14 mouse cellular contexts compared by ENCODE assay signal in the genomic region with DNA sequence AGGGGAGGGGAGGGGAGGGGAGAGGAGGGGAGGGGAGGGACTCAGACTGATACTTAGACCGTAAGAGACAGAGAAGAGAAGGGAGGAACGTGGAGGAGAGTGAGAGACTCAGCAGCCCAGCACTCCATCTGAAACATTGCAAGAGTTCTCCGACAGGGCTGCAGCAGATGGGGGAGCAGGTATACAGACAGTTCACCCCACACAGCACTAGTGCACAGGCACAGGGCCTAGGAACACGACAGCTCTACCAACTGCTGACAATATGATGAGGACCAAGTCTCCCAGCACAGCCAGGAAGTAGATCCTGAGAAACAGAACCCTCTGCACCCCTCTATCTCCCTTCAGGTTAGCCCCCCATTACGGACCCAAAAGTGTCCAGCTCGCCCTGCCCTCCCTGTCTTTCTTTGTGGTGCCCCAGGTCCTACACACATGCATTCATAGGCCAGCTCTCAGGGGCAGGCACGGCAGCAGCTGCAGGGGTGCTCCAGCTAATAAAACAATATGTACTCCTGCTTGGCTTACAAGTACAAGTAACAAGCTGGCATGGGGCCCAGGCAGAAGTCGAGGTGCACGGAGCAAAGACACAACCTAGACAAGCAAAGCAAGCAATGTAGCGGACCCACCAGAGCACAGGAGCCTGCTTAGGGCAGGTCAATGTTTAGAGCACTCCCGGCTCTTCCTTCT. TPM values are rescaled to one million over a fixed set of nuclear protein-coding genes. Genes with fewer than 3 reads are reported as not detected.
DNase-seq lines count a peak whose midpoint lies in the region; ATAC-seq and TF ChIP-seq lines count a peak whose summit lies in the region.
"Had no signal": no experiment of that assay in that cellular context is flagged by ENCODE, and none has a peak within 500 bp of the region (broad histone marks: within the 10 kb centered on the region; RNA-seq: fewer than 3 reads in every experiment).

No protein-coding gene starts in this region.

- no peak overlapping the region for H3K4me2 ChIP-seq in intestine, embryonic 15.5 days (replicated peaks)
- H3K4me2 ChIP-seq in intestine, postnatal 0 days (replicated peaks; ENCODE audit: low read depth): no peak overlapping the region
- H3K4me2 ChIP-seq in midbrain, postnatal 0 days (ENCODE audit: low read depth, low read length, poor library complexity, severe bottlenecking): no peak overlapping the region
- no peak overlapping the region for H3K4me2 ChIP-seq in midbrain, embryonic 15.5 days
- no peak overlapping the region for H3K4me2 ChIP-seq in intestine, embryonic 16.5 days (ENCODE audit: low read depth, low read length)
- H3K4me2 ChIP-seq: embryonic facial prominence, embryonic 12.5 days had no signal

- no peak overlapping the region for H3K9ac ChIP-seq in intestine, embryonic 15.5 days
- no peak overlapping the region for H3K9ac ChIP-seq in intestine, postnatal 0 days (ENCODE audit: low read depth, low read length)
- H3K9ac ChIP-seq in midbrain, postnatal 0 days (replicated peaks; ENCODE audit: low read length, poor library complexity, severe bottlenecking): peak overlapping the region; percentile 13; the same call in 1 of the 2 replicates
- H3K9ac ChIP-seq in midbrain, embryonic 15.5 days: no peak overlapping the region
- no peak overlapping the region for H3K9ac ChIP-seq in intestine, embryonic 16.5 days (ENCODE audit: low read depth, low read length)
- H3K9ac ChIP-seq: embryonic facial prominence, embryonic 12.5 days had no signal

- H3K9me3 ChIP-seq in intestine, embryonic 15.5 days: no peaks in the 10 kb centered on the region
- no peaks in the 10 kb centered on the region for H3K9me3 ChIP-seq in intestine, postnatal 0 days (ENCODE audit: control insufficient read depth)
- no peaks in the 10 kb centered on the region for H3K9me3 ChIP-seq in midbrain, postnatal 0 days (ENCODE audit: low read length)
- H3K9me3 ChIP-seq in midbrain, embryonic 15.5 days: no peaks in the 10 kb centered on the region
- H3K9me3 ChIP-seq in intestine, embryonic 16.5 days (ENCODE audit: control insufficient read depth, low read length): no peaks in the 10 kb centered on the region
- H3K9me3 ChIP-seq: embryonic facial prominence, embryonic 12.5 days had no signal

- H3K27me3 ChIP-seq in intestine, embryonic 15.5 days (replicated peaks): no peaks in the 10 kb centered on the region
- H3K27me3 ChIP-seq in intestine, postnatal 0 days (replicated peaks; ENCODE audit: control insufficient read depth, insufficient read depth, low read length): no peaks in the 10 kb centered on the region
- H3K27me3 ChIP-seq in midbrain, postnatal 0 days (ENCODE audit: insufficient read depth, low read length): no peaks in the 10 kb centered on the region
- no peaks in the 10 kb centered on the region for H3K27me3 ChIP-seq in midbrain, embryonic 15.5 days (replicated peaks)
- H3K27me3 ChIP-seq in intestine, embryonic 16.5 days (replicated peaks; ENCODE audit: control insufficient read depth, insufficient read depth, low read length): no peaks in the 10 kb centered on the region
- H3K27me3 ChIP-seq: embryonic facial prominence, embryonic 12.5 days had no signal

- TF ChIP-seq CTCF in intestine, postnatal 0 days (IDR thresholded peaks at IDR 0.05; ENCODE audit: low read depth): no peak
- no peak for TF ChIP-seq CTCF in midbrain, postnatal 0 days (IDR thresholded peaks at IDR 0.05)

- DNase-seq in midbrain, postnatal 0 days (ENCODE audit: low spot score): no peak
- no peak for DNase-seq in thymus, adult 18-20 months
- DNase-seq in urinary bladder, postnatal 10 days (ENCODE audit: low spot score): no peak
- DNase-seq: cerebellum, postnatal 10 days; right cerebral cortex, postnatal 14 days; thymus, postnatal 14 days had no signal

- H3K27ac ChIP-seq in intestine, embryonic 15.5 days: no peak overlapping the region
- no peak overlapping the region for H3K27ac ChIP-seq in intestine, postnatal 0 days (ENCODE audit: low read depth, low read length)
- H3K27ac ChIP-seq in midbrain, postnatal 0 days (ENCODE audit: low read depth, low read length): no peak overlapping the region
- H3K27ac ChIP-seq in midbrain, embryonic 15.5 days: no peak overlapping the region
- no peak overlapping the region for H3K27ac ChIP-seq in intestine, embryonic 16.5 days (ENCODE audit: low read length)

- H3K36me3 ChIP-seq in intestine, embryonic 15.5 days: no peaks in the 10 kb centered on the region
- no peaks in the 10 kb centered on the region for H3K36me3 ChIP-seq in intestine, postnatal 0 days (ENCODE audit: control insufficient read depth, insufficient read depth)
- no peaks in the 10 kb centered on the region for H3K36me3 ChIP-seq in midbrain, postnatal 0 days (ENCODE audit: insufficient read depth, low read length)
- no peaks in the 10 kb centered on the region for H3K36me3 ChIP-seq in midbrain, embryonic 15.5 days (replicated peaks)
- H3K36me3 ChIP-seq in intestine, embryonic 16.5 days (ENCODE audit: control insufficient read depth, insufficient read depth, low read length): no peaks in the 10 kb centered on the region
- H3K36me3 ChIP-seq: embryonic facial prominence, embryonic 12.5 days had no signal

- ATAC-seq in intestine, embryonic 15.5 days: peak; percentile 23; the same call in 1 of the 2 replicates
- no peak; the same call in 1 of the 2 replicates for ATAC-seq in intestine, postnatal 0 days
- no peak for ATAC-seq in midbrain, postnatal 0 days (ENCODE audit: low FRiP score)
- no peak for ATAC-seq in midbrain, embryonic 15.5 days (replicated peaks)
- ATAC-seq in intestine, embryonic 16.5 days: peak; percentile 19

- peaks cover 23% of the 10 kb centered on the region for H3K4me1 ChIP-seq in intestine, embryonic 15.5 days (replicated peaks)
- 0 out of 2 replicates have a peak, but pooled peaks cover 3% of the 10 kb centered on the region for H3K4me1 ChIP-seq in intestine, postnatal 0 days (replicated peaks; ENCODE audit: control insufficient read depth, insufficient read depth, low read length)
- H3K4me1 ChIP-seq in midbrain, postnatal 0 days (ENCODE audit: insufficient read depth, low read length): peaks cover 24% of the 10 kb centered on the region
- H3K4me1 ChIP-seq in midbrain, embryonic 15.5 days: peaks cover 60% of the 10 kb centered on the region
- H3K4me1 ChIP-seq in intestine, embryonic 16.5 days (ENCODE audit: control insufficient read depth, insufficient read depth, low read length): peaks cover 43% of the 10 kb centered on the region

- H3K4me3 ChIP-seq in intestine, embryonic 15.5 days (replicated peaks): no peak overlapping the region
- no peak overlapping the region for H3K4me3 ChIP-seq in intestine, postnatal 0 days (ENCODE audit: low read depth, low read length)
- H3K4me3 ChIP-seq in midbrain, postnatal 0 days (ENCODE audit: low read depth, low read length): no peak overlapping the region
- H3K4me3 ChIP-seq in midbrain, embryonic 15.5 days: no peak overlapping the region
- no peak overlapping the region for H3K4me3 ChIP-seq in intestine, embryonic 16.5 days (ENCODE audit: low read length)
- H3K4me3 ChIP-seq: embryonic facial prominence, embryonic 12.5 days had no signal

- WGBS in intestine, embryonic 15.5 days: 37% methylated on average over 11 of the region's 11 CpGs
- WGBS in intestine, postnatal 0 days: 39% methylated on average over 10 of the region's 11 CpGs
- WGBS in midbrain, postnatal 0 days: 53% methylated on average over 11 of the region's 11 CpGs
- 50% methylated on average over 11 of the region's 11 CpGs for whole genome bisulfite sequencing in midbrain, embryonic 15.5 days
- WGBS in intestine, embryonic 16.5 days: 42% methylated on average over 11 of the region's 11 CpGs

RNA-seq across cellular contexts. Expression of a gene that starts 28.9 kb away (rescaled TPM):
- polyA plus RNA-seq in intestine, embryonic 15.5 days (2015; fragmentation: Nextera tagmentation; extraction: Ambion mirVana): 10.5 and 11.8 TPM in 2 replicates
- 5.0 and 5.5 TPM in 2 replicates for polyA plus RNA-seq in intestine, postnatal 0 days (2015; fragmentation: Nextera tagmentation; extraction: Ambion mirVana)
- total RNA-seq in midbrain, postnatal 0 days (2014; rRNA removed): 84.3 and 87.4 TPM in 2 replicates
- polyA plus RNA-seq in midbrain, postnatal 0 days (2015; fragmentation: Nextera tagmentation; extraction: Ambion mirVana): 15.3 and 17.9 TPM in 2 replicates
- polyA plus RNA-seq in midbrain, embryonic 15.5 days (2015; fragmentation: Nextera tagmentation; extraction: Ambion mirVana): 21.9 and 22.9 TPM in 2 replicates
- polyA plus RNA-seq in intestine, embryonic 16.5 days (2015; fragmentation: Nextera tagmentation; extraction: Ambion mirVana): 7.4 and 7.8 TPM in 2 replicates
- total RNA-seq: granulocyte monocyte progenitor cell, adult 5-6 weeks; megakaryocyte progenitor cell, adult 5-6 weeks; neutrophil, adult 5-6 weeks had no signal

Comparison
In these comparisons a context has a peak if more than half of its experiments do, and no peak if none do; other contexts are left out.
1. ATAC-seq: peak in intestine, embryonic 15.5 days (single experiment) and intestine, embryonic 16.5 days (single experiment); none in intestine, postnatal 0 days (single experiment), midbrain, postnatal 0 days (single experiment) and midbrain, embryonic 15.5 days (single experiment).